Mouse (Mus musculus) embryo, embryonic 10.5 days (tissue): Measurements from ENCODE around the gene Fgfr2.
A peak's percentile ranks its signal among the peaks of the same experiment; 100 is the strongest.

Source experiments
- DNase-seq: peaks from one replicate; pipeline ENCODE4 v3.0.0-alpha.2; 2015; ENCODE audit warnings: low spot score

The Fgfr2 gene

GRCm38 (mm10) chr7:133123244-133123998, at the start of gene Fgfr2:
Gene Fgfr2, minus strand, starts transcription at chr7:133123350.
- peak; percentile 87 for DNase-seq

GRCm38 (mm10) chr7:133171403-133172032, 48.4 kb upstream of the Fgfr2 start:
- DNase-seq, result no peak

- DNase-seq, result no peak
Measured at GRCm38 (mm10) chr7:133168928-133169327, 45.8 kb upstream of the Fgfr2 start.

GRCm38 (mm10) chr7:133167903-133168302, 44.8 kb upstream of the Fgfr2 start:
- DNase-seq, result no peak

GRCm38 (mm10) chr7:133164770-133165169, 41.6 kb upstream of the Fgfr2 start:
- DNase-seq, result no peak

GRCm38 (mm10) chr7:133163011-133163410, 39.9 kb upstream of the Fgfr2 start:
- DNase-seq, result no peak

- no peak for DNase-seq
Measured at GRCm38 (mm10) chr7:133162131-133162530, 39.0 kb upstream of the Fgfr2 start.

- DNase-seq, result no peak
Measured at GRCm38 (mm10) chr7:133161362-133162080, 38.4 kb upstream of the Fgfr2 start.

GRCm38 (mm10) chr7:133159519-133159918, 36.4 kb upstream of the Fgfr2 start:
- DNase-seq, result no peak

GRCm38 (mm10) chr7:133155621-133156020, 32.5 kb upstream of the Fgfr2 start:
- no peak for DNase-seq

- no peak for DNase-seq
Measured at GRCm38 (mm10) chr7:133154846-133155245, 31.7 kb upstream of the Fgfr2 start.

GRCm38 (mm10) chr7:133139689-133140336, 16.7 kb upstream of the Fgfr2 start:
- no peak for DNase-seq

- peak; percentile 23 for DNase-seq
Measured at GRCm38 (mm10) chr7:133133552-133133951, 10.4 kb upstream of the Fgfr2 start.

GRCm38 (mm10) chr7:133132702-133133101, 9.6 kb upstream of the Fgfr2 start:
- DNase-seq, result no peak

- DNase-seq, result peak; percentile 62
Measured at GRCm38 (mm10) chr7:133124701-133125485, 1.7 kb upstream of the Fgfr2 start.

GRCm38 (mm10) chr7:133123999-133124700, 1.0 kb upstream of the Fgfr2 start, which contains the start of gene Ctbp2:
Gene Ctbp2, minus strand, starts transcription at chr7:133124354.
- peak; percentile 84 for DNase-seq

GRCm38 (mm10) chr7:133122379-133123243, 539 bp downstream of the Fgfr2 start:
- DNase-seq, result peak; percentile 70

- peak; percentile 72 for DNase-seq
Measured at GRCm38 (mm10) chr7:133121661-133122378, 1.3 kb downstream of the Fgfr2 start.

- DNase-seq, result peak; percentile 44
Measured at GRCm38 (mm10) chr7:133121080-133121607, 2.0 kb downstream of the Fgfr2 start.
